Mouse (Mus musculus): Measurements from ENCODE around the gene Zbtb16. TPM values are rescaled to one million over a fixed set of nuclear protein-coding genes. Genes with fewer than 3 reads are reported as not detected.

Gene Zbtb16
- polyA plus RNA-seq, 1 experiment from 2014 or later = 6.6 TPM

GRCm38 (mm10) chr9:48678426-48679358 lies 157.3 kb downstream of the Zbtb16 start:
- Histone ChIP-seq H3K9me3 (ENCODE audit: control insufficient read depth, low read length) (no peaks in the 10 kb centered on the region), H3K4me3 (ENCODE audit: low read depth, low read length) (no peak overlapping the region), H3K27me3 (ENCODE audit: control insufficient read depth, insufficient read depth, low read length) (no peaks in the 10 kb centered on the region), H3K27ac (ENCODE audit: low read depth, low read length) (peak overlapping the region; percentile 42; the same call in 1 of the 2 replicates), H3K4me2 (ENCODE audit: low read depth, low read length, severe bottlenecking) (no peak overlapping the region), H3K9ac (ENCODE audit: low read length) (no peak overlapping the region), H3K36me3 (ENCODE audit: control insufficient read depth, insufficient read depth, low read length) (no peaks in the 10 kb centered on the region), H3K4me1 (replicated peaks; ENCODE audit: control insufficient read depth, insufficient read depth, low read length) (peaks cover 26% of the 10 kb centered on the region)
- peak; percentile 71 for DNase-seq (ENCODE audit: low spot score)
- ATAC-seq (replicated peaks; ENCODE audit: low FRiP score) = peak; percentile 61
- 5% methylated on average over 19 of the region's 19 CpGs for WGBS

DNA sequence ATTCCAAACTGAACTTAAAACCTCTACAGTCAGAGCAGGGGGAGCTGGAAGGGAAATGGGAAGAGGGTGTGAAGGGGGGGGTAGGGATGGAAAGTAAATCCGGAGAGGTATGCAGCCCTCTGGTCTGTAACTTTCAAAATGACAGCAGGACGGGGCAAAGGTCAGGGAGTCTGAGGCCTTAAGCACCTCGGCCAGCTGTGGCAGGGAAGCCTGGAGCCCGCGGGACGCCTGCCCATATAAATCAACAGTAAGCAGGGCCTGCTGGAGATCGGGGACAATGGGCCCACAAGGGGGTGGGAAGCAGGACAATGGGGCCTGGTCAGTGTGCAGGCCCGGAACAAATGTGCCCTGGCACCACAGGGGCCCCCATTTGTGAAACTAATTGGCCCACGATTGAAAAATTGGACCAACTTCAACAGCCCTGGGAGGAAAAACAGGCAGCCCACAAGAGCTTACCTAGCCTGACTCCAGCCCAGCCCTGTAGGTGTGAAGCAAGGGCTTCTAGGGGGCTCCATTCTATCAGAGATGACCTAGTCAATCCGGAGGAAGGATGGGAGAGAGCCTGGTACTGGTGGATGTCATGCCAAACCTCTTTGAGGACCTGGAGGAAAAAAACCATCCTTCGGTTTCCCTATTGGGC lies 160.8 kb downstream of the Zbtb16 start:
- peak; percentile 50; the same call in 1 of the 2 replicates for ATAC-seq (replicated peaks; ENCODE audit: low FRiP score)
- peaks cover 30% of the 10 kb centered on the region for H3K4me1 ChIP-seq (replicated peaks; ENCODE audit: control insufficient read depth, insufficient read depth, low read length)
- H3K4me3 ChIP-seq (ENCODE audit: low read depth, low read length) = no peak overlapping the region

GRCm38 (mm10) chr9:48674359-48675015 lies 161.5 kb downstream of the Zbtb16 start:
- Histone ChIP-seq H3K27me3 (ENCODE audit: control insufficient read depth, insufficient read depth, low read length) (no peaks in the 10 kb centered on the region), H3K4me1 (replicated peaks; ENCODE audit: control insufficient read depth, insufficient read depth, low read length) (peaks cover 29% of the 10 kb centered on the region), H3K9me3 (ENCODE audit: control insufficient read depth, low read length) (no peaks in the 10 kb centered on the region), H3K4me2 (ENCODE audit: low read depth, low read length, severe bottlenecking) (no peak overlapping the region), H3K4me3 (ENCODE audit: low read depth, low read length) (no peak overlapping the region), H3K27ac (ENCODE audit: low read depth, low read length) (no peak overlapping the region), H3K36me3 (ENCODE audit: control insufficient read depth, insufficient read depth, low read length) (no peaks in the 10 kb centered on the region), H3K9ac (ENCODE audit: low read length) (no peak overlapping the region)
- 5% methylated on average over 11 of the region's 11 CpGs for WGBS
- DNase-seq (ENCODE audit: low spot score) = no peak
- no peak for ATAC-seq (replicated peaks; ENCODE audit: low FRiP score)

More for the DNA sequence above, 160.8 kb downstream of the Zbtb16 start:
- 6% methylated on average over 11 of the region's 11 CpGs for WGBS
- H3K4me2 ChIP-seq (ENCODE audit: low read depth, low read length, severe bottlenecking) = no peak overlapping the region
- no peak overlapping the region for H3K9ac ChIP-seq (ENCODE audit: low read length)
- H3K9me3 ChIP-seq (ENCODE audit: control insufficient read depth, low read length) = no peaks in the 10 kb centered on the region
- no peaks in the 10 kb centered on the region for H3K27me3 ChIP-seq (ENCODE audit: control insufficient read depth, insufficient read depth, low read length)
- peak; percentile 74 for DNase-seq (ENCODE audit: low spot score)
- no peaks in the 10 kb centered on the region for H3K36me3 ChIP-seq (ENCODE audit: control insufficient read depth, insufficient read depth, low read length)
- no peak overlapping the region for H3K27ac ChIP-seq (ENCODE audit: low read depth, low read length)

GRCm38 (mm10) chr9:48673804-48674203 lies 162.2 kb downstream of the Zbtb16 start:
- no peak overlapping the region for H3K27ac ChIP-seq (ENCODE audit: low read depth, low read length)
- no peak overlapping the region for H3K9ac ChIP-seq (ENCODE audit: low read length)
- H3K4me1 ChIP-seq (replicated peaks; ENCODE audit: control insufficient read depth, insufficient read depth, low read length) = peaks cover 22% of the 10 kb centered on the region
- no peak overlapping the region for H3K4me2 ChIP-seq (ENCODE audit: low read depth, low read length, severe bottlenecking)
- no peaks in the 10 kb centered on the region for H3K9me3 ChIP-seq (ENCODE audit: control insufficient read depth, low read length)
- DNase-seq (ENCODE audit: low spot score) = no peak
- no peaks in the 10 kb centered on the region for H3K36me3 ChIP-seq (ENCODE audit: control insufficient read depth, insufficient read depth, low read length)
- H3K4me3 ChIP-seq (ENCODE audit: low read depth, low read length) = no peak overlapping the region
- ATAC-seq (replicated peaks; ENCODE audit: low FRiP score) = no peak
- WGBS = 26% methylated on average over 5 of the region's 5 CpGs
- no peaks in the 10 kb centered on the region for H3K27me3 ChIP-seq (ENCODE audit: control insufficient read depth, insufficient read depth, low read length)

- peaks cover 22% of the 10 kb centered on the region for H3K4me1 ChIP-seq (replicated peaks; ENCODE audit: control insufficient read depth, insufficient read depth, low read length)
- ATAC-seq (replicated peaks; ENCODE audit: low FRiP score) (no peak), DNase-seq (ENCODE audit: low spot score) (no peak)
- no peak overlapping the region for H3K9ac ChIP-seq (ENCODE audit: low read length)
- no peaks in the 10 kb centered on the region for H3K27me3 ChIP-seq (ENCODE audit: control insufficient read depth, insufficient read depth, low read length)
- WGBS = 67% methylated on average over 6 of the region's 6 CpGs
- H3K36me3 ChIP-seq (ENCODE audit: control insufficient read depth, insufficient read depth, low read length) = no peaks in the 10 kb centered on the region
- no peak overlapping the region for H3K4me2 ChIP-seq (ENCODE audit: low read depth, low read length, severe bottlenecking)
- no peaks in the 10 kb centered on the region for H3K9me3 ChIP-seq (ENCODE audit: control insufficient read depth, low read length)
- H3K27ac ChIP-seq (ENCODE audit: low read depth, low read length) = no peak overlapping the region
- no peak overlapping the region for H3K4me3 ChIP-seq (ENCODE audit: low read depth, low read length)
These were observed 162.8 kb downstream of the Zbtb16 start for GRCm38 (mm10) chr9:48673213-48673612.

- Histone ChIP-seq H3K36me3 (ENCODE audit: control insufficient read depth, insufficient read depth, low read length) (no peaks in the 10 kb centered on the region), H3K9me3 (ENCODE audit: control insufficient read depth, low read length) (no peaks in the 10 kb centered on the region), H3K4me1 (replicated peaks; ENCODE audit: control insufficient read depth, insufficient read depth, low read length) (peaks cover 15% of the 10 kb centered on the region), H3K4me2 (ENCODE audit: low read depth, low read length, severe bottlenecking) (no peak overlapping the region), H3K4me3 (ENCODE audit: low read depth, low read length) (no peak overlapping the region), H3K27me3 (ENCODE audit: control insufficient read depth, insufficient read depth, low read length) (no peaks in the 10 kb centered on the region), H3K9ac (ENCODE audit: low read length) (no peak overlapping the region), H3K27ac (ENCODE audit: low read depth, low read length) (no peak overlapping the region)
- no peak for DNase-seq (ENCODE audit: low spot score)
- ATAC-seq (replicated peaks; ENCODE audit: low FRiP score) = no peak
These were observed 164.2 kb downstream of the Zbtb16 start for GRCm38 (mm10) chr9:48671841-48672240.

DNA sequence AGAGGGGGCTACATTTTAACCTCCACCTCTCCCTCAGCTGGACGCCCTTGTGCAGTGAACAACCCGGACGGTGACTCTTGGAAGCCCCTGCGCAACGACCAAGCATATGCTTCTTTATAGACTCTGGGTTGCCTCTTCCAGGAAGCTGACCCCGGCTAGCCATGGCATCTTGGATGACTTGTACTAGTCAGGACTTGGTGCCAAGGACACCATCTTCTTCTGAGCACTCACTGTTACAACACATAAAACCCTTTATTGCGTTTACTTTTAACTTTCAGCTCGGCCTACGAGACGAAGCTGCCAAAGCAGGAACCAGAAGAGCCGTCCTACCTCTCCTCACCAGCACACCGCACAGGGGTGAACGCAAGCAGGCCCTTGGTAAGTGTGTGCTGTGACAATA lies 165.9 kb downstream of the Zbtb16 start:
- no peaks in the 10 kb centered on the region for H3K9me3 ChIP-seq (ENCODE audit: control insufficient read depth, low read length)
- no peaks in the 10 kb centered on the region for H3K36me3 ChIP-seq (ENCODE audit: control insufficient read depth, insufficient read depth, low read length)
- no peak overlapping the region for H3K4me2 ChIP-seq (ENCODE audit: low read depth, low read length, severe bottlenecking)
- no peak overlapping the region for H3K9ac ChIP-seq (ENCODE audit: low read length)
- no peak overlapping the region for H3K4me3 ChIP-seq (ENCODE audit: low read depth, low read length)
- H3K27ac ChIP-seq (ENCODE audit: low read depth, low read length) = no peak overlapping the region
- no peak for ATAC-seq (replicated peaks; ENCODE audit: low FRiP score)
- WGBS = 93% methylated on average over 13 of the region's 13 CpGs
- H3K4me1 ChIP-seq (replicated peaks; ENCODE audit: control insufficient read depth, insufficient read depth, low read length) = peaks cover 8% of the 10 kb centered on the region
- H3K27me3 ChIP-seq (ENCODE audit: control insufficient read depth, insufficient read depth, low read length) = no peaks in the 10 kb centered on the region
- no peak for DNase-seq (ENCODE audit: low spot score)

- H3K27ac ChIP-seq (ENCODE audit: low read depth, low read length) = no peak overlapping the region
- H3K4me2 ChIP-seq (ENCODE audit: low read depth, low read length, severe bottlenecking) = no peak overlapping the region
- no peaks in the 10 kb centered on the region for H3K9me3 ChIP-seq (ENCODE audit: control insufficient read depth, low read length)
- no peaks in the 10 kb centered on the region for H3K27me3 ChIP-seq (ENCODE audit: control insufficient read depth, insufficient read depth, low read length)
- ATAC-seq (replicated peaks; ENCODE audit: low FRiP score) (no peak), DNase-seq (ENCODE audit: low spot score) (no peak)
- no peak overlapping the region for H3K9ac ChIP-seq (ENCODE audit: low read length)
- H3K36me3 ChIP-seq (ENCODE audit: control insufficient read depth, insufficient read depth, low read length) = no peaks in the 10 kb centered on the region
- WGBS = 92% methylated on average over 10 of the region's 10 CpGs
- H3K4me1 ChIP-seq (replicated peaks; ENCODE audit: control insufficient read depth, insufficient read depth, low read length) = peaks cover 4% of the 10 kb centered on the region; the same call in 1 of the 2 replicates
- no peak overlapping the region for H3K4me3 ChIP-seq (ENCODE audit: low read depth, low read length)
These were observed 166.3 kb downstream of the Zbtb16 start for GRCm38 (mm10) chr9:48669672-48670071.

All from forebrain, embryonic 11.5 days (tissue).